Mouse (Mus musculus) 416B (cell line): ENCODE measurements around the gene Sv2a.

Source experiments
- DNase-seq: peaks from one replicate; pipeline ENCODE4 v3.0.0; 2011; ENCODE audit warnings: low read depth

Sv2a gene

DNA sequence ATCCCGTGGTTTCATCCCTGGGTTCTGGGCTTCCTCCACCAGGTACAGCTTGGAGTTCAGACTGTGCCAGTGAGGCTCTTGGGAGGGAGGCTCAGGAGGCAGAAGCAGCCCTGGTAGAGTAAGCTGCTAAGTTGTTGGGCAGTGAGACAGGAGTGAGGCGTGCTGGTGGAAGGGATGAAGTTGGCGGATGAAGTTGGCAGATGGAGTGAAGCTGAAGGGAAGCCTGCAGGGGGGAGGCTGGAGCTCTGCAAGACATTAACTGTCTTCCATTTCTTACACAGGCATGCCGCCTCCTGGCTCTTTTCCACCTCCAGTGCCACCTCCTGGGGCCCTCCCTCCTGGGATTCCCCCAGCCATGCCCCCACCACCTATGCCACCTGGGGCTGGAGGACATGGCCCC lies 6.9 kb upstream of the Sv2a start:
- DNase-seq, result peak; percentile 28

DNA sequence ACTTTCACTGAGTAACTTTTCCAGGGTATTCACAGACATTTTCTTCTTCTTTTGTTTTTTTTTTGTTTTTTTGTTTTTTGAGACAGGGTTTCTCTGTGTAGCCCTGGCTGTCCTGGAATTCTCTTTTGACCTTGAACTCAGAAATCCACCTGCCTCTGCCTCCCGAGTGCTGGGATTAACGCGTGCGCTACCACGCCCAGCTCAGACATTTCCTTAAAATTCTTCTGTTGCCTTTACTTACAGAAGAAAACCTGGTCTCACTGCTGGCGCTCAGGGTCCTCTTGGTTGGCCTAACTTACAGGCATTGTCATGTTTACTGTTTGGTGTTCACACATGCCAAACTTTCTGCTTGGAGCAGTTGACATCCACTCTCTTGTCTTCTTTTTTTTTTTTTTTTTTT lies 5.7 kb upstream of the Sv2a start:
- DNase-seq, result no peak

DNA sequence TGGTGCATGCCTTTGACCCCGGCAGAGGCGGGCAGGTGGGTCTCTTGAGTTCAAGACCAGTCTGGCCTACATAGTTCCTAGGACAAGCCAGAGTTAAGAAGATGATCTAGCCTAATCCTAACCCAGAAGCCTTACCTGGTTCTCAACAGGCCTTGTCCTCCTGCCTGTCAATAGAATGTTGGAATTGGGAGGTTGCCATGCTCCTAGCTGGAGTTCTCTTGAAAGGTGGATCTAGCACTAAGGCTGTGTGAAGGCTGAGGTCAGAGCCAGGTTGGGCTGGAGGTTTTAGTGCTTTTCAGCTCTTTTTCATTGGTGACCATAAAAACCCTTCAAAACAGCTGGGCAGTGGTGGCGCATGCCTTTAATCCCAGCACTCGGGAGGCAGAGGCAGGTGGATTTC lies 2.5 kb upstream of the Sv2a start:
- DNase-seq, result no peak

DNA sequence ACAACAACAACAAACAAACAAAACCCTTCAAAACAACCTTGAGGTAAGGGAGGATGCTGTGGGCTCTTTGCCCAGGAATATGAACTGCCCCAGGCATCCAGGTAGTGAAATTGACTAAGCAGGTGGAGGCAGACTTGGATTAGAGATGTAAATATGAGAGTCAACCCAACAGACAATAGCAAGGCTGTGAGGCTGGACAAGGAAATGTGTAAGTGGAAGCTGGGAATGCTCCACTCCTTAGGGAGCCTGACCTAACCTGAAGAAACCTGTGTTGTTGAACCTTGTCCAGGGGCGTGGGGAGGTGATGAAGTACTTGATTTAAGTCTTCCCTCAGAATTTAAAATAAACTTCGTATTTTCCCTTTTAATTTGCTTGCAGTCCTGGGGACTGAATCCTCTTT lies 2.0 kb upstream of the Sv2a start:
- no peak for DNase-seq

DNA sequence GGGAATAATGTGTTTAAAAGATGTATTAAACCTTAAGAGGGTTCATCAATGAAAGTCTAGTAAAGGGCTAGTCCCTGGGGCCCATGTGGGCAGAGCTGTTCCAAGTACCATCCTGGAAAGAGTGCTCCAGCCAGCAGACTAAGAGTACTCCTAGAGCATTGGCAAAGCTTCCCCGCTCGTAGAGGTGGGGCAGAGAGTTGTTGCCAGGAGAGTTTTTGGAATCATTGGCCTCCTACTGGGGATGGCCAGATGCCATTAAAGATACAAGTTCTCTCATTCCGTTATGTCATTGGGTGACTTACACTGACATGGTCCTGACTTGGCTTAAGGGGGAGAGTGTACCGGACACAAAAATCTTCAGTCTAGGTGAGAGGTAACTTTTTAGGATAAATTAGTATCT lies 1.4 kb upstream of the Sv2a start:
- no peak for DNase-seq

DNA sequence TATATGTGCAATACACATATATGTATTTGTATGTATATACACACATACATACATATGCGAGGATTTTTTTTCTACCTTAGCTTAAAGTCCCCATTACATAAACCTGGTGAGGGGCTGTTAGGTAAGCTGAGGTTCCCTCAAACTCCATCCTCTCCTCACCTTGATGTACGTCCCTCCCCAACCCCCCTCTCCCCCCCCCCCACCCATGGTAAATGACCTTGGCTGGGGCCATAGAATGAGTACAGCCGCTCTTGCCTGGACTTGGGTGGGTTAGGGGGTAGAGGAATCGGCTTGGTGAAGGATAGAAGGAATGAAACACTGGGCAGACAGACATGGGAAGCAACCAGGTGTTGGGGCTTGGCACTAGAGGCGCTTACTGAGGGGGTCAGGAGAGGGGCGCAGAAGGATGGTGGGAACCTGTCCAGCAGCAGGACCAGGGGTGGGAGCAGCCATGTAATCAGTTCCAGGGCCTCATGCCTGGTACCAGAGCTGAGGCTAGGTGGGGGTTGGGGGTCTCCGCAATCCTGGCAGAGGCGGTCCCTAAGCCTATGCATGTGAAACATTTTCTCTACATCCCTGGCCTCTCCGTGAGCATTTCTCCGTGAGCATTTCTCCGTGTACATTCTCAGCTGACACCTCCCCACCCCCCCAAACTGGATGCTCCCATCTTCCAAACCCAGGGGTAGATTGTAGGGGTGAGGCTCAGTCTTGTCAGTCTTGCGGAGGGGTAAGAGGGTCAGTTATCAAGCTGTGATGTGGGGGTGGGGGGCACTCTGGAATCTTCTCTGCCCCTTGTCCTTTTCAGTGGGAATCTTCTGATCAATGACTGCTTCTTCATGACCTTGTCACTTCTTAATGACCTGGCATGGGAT lies 795 bp downstream of the Sv2a start:
- no peak for DNase-seq

DNA sequence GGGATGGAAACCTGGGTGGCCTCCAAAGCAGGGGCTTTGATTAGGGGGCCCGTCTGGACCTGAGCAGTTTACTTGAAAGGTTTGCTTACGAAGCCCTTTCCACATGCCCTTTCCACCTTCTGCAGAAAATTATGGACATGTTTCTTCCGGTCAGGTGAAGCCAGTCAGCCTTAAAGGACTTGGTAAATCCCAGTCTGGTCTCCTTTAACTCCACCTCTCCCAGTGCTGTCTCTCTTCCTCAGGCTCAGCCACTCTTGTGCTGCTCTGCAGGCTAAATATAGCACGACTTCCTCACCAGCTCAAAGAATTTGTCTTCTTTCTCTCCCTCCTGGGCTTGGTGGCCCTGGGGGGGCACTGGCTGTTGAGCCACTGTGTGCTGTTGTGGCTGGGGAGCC lies 1.4 kb downstream of the Sv2a start:
- no peak for DNase-seq

DNA sequence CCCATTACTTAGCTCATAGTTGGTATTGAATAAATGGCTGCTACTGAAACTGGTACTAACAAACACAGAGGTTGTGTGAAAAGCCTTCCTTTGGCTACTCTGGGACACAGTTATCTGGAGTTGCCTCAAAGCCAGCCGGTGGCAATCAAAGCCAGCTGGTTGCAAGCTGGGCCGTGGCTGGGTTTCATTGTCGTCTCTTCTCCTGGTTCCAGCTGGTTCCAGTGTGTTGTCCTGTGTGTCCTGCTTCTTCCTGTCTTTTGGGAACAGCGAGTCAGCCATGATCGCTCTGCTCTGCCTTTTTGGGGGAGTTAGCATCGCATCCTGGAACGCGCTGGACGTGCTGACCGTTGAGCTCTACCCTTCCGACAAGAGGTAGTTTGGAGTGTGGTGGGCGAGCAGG lies 12.0 kb downstream of the Sv2a start:
- no peak for DNase-seq

DNA sequence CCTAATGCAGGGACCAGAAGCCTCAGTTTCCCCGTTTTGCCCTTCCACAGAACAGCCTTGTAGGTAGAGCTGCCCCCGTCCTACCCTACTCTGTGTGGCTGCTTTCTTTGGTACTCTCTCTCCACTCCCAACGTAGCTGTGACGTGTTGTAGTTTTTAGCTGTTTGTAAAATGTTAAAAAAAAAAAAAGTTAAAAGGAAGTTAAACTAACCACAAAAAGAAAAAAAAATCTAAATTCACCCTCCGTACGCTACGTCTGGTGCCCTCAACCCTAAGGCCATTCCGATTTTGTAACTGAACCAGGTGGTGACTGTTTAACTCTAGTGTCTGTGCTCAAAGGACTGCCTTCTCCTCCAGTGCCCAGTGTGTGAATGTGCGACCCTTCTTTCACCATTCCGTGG lies 14.0 kb downstream of the Sv2a start:
- DNase-seq, result no peak

DNA sequence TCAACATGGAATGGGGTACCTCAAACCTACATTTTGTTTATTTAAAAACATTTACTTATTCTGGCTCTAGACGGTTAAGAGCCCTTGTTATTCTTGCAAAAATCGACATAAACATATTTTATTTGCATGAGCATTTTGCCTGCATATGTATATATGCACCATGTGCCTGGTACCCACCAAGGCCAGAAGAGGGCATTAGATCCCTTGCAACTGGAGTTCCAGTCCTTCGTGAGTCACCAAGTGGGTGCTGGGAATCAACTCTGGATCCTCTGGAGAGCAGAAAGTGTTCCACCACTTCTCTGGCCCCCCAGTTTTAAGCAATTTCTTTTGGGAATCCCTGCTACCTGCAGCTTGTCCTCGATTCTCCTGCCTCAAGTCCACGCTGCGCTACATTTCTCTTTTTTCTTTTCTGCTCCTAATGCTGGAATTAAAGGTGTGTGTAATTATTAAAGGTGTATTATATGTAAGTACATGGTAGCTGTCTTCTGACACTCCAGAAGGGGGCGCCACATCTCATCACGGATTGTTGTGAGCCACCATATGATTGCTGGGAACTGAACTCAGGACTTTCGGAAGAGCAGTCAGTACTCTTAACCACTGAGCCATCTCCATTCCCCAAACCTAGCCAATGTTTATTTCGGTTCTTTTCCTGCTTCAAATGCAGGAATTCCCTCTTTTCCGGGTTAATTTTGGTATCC lies 14.8 kb downstream of the Sv2a start:
- no peak for DNase-seq

DNA sequence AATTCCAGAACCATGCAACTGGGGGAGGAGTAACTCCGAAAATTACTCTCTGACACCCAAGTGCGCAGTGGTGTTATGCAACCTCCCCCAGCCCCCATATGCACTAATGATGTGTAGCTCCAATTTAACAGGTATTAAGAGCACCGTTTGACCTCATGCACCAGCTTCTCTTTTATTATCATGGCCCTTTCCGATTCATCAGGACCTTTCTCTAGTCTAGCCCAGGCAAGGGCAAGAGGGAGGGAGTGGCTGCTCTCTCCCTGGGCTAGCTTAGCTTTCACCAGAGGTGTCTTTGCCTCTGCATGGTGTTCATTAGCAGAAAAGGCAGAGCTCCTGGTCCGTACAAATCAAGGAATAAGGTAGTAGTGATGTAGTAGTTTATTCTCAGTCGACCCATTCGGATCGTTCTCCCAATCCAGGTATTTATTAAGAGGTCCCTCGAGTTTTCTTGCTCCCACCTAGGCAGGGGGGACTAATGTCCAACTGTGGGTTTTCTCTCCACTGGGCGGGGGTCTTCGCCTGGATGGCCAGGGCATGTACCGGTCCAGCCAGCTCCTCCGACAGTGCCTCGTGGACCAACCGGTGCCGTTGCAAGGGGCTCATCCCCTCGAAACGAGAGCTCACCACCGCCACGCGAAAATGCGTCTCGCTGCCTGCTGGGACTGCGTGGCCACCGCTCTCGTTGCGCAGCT lies 15.6 kb downstream of the Sv2a start:
- no peak for DNase-seq

DNA sequence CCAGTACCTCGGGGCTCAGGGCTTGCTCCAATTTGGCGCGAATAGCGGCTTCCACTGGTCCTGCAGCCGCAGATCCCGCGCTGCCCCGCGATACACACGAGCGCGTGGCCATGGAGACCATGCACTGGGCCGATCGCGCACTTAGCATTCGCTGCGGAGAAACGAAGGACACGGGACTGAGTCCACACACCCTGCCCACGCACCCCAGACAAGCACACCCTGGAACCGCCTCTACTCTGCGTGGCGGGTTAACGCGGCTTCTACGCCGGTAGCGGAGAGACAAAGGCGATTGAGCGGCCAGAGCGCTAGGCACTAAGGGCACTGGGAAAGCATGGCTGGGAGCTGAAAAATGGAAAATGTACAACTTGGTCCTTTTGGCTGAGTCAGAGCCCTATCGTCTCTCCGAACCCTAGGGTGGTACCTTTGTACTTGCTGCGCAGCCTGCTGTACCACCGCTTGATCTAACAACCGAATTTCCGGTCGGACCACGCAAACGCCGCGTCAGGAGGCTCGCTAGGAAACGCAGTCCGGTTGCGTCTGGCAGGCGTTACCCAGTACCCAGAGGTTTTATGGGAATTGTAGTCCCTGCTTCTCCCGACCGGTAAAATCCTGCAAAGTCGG lies 16.3 kb downstream of the Sv2a start:
- peak; percentile 95 for DNase-seq

DNA sequence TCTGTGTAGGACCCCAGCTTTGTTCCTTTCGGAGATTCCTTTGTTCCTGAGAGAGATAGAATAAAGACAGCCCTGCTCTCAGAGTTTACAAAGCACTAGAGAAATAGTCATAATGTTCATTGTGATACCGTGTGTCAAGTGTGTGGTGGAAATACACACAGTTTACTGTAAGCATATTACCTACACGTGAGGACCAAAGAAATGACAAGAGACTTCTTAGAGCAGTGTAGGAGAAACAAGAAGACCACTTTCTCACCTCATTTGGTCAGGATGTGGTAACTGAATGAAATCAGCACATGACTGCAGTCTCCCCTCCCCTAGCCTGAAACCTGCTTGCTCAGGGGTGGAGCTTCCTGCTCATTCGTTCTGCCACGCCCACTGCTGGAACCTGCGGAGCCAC lies 17.2 kb downstream of the Sv2a start:
- DNase-seq, result peak; percentile 92

DNA sequence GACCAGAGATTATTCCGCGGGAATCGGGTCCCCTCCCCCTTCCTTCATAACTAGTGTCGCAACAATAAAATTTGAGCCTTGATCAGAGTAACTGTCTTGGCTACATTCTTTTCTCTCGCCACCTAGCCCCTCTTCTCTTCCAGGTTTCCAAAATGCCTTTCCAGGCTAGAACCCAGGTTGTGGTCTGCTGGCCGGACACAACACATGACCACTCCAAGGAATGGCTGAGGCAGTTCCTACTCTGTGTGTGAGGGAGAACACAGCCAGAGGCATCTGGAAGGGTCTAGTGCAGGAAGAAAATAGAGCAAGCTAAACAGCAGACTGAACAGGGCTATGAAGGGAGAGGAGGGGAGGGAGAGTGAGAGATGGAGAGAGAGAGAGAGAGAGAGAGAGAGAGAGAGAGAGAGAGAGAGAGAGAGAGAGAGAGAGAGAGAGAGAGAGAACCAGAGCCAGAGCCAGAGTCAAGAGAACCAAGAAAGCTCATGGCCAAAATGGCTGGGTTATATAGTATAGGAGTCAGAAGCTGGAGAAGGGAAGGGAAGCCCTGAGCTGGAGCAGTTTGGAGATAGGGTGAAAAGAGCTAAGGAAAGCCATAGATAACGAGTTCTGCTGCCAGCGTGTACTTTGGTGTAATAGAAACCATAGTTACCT lies 17.8 kb downstream of the Sv2a start:
- DNase-seq, result peak; percentile 33

DNA sequence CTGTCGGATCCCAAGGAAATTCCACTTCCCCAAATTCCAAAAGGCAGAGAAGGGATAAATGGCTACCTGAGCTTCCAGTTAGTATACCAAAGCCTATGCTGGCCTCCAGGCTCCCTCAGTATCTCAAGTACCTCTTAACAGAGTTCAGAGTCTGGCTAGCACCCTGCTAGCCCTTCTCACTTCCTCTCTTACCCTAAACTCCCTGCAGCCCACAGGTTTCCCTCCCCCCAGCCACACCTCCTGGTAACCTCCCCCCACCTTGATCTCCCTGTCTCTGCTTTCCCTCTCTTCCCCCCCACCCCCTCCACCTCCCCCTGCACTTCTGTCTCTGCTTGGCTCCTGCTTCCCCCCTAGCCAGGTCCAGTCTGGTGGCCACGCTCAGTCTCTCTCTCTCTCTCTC lies 18.8 kb downstream of the Sv2a start:
- peak; percentile 18 for DNase-seq

DNA sequence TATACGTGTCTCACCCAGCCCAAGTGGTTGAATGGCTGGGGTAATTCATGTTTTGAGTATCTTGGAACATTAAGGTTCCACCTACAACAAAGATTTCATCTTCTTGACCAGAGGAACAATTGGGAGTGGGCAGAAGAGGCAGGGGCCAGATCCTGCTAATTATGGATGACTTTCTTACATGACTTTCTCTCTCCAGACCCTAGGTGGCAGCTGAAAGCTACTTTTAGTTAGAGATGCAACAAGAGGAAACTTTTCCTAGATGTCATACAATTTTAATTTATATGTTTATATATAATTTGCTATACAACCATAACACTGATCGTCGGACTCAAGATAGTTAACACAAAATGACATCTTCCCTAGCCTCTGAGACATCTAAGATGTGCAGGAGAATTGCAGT lies 26.9 kb downstream of the Sv2a start:
- peak; percentile 32 for DNase-seq

DNA sequence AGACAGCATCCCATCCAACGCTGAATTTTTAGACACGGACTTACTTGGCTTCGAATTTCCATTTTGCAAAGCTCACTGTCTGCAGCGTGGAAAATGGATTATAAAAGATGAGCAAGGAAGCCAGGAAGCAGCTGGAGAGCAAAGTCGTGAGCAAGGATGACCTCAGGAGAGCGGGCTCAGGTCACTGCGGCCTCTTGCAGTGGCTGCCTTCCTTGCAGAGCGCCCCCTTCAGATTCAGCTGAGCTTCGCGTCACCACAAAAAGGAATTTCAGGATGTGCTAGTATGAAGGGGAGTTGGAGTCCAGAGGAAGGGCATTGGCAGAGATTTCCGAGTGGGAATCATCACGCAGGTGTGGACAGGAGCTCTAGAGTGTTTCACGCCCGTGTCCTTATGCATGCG lies 28.3 kb downstream of the Sv2a start:
- DNase-seq, result no peak

DNA sequence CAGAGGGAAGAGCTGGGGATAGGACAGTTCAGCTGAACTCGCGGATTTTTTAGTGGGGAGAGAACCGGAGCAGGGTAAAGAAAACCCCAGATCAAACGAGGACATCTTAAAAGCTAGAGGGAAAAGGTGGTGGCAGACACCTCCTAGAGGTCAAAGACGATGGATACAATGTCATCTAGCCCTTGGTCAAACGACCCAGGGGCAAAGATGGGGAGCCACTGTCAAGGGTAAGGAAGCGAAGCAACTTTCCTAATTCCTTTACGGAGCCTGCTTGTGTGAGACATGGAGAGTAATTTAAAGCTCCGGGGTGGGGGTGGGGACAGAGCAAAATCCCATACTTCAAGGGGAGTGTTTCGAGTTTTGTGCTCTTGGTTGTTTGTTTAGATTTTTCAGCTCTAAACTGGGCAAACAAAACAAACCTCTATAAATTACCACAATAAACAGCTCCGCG lies 38.3 kb downstream of the Sv2a start:
- peak; percentile 83 for DNase-seq

DNA sequence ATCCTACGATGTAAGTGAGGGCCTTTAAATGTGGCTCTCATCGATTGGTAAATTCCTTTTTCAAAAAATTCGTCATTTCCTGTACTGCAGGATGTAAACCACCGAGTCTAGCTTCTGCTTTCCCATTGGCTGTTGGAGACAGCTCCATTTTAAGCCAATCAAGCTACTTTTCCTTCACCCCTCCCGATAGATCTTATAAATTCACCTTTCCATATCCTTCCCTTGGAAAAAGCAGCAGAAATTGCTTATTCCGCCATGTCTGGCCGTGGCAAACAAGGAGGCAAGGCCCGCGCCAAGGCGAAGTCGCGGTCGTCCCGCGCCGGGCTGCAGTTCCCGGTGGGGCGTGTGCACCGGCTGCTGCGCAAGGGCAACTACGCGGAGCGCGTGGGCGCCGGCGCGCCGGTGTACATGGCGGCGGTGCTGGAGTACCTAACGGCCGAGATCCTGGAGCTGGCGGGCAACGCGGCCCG lies 38.7 kb downstream of the Sv2a start, which contains the start of the genes Bola1 and Hist2h2ab:
Gene Bola1 (minus strand): TSS at position 49 of the 470 bp plus-strand sequence.
Gene Hist2h2ab (plus strand): TSS at position 205 of the 470 bp plus-strand sequence.
- peak; percentile 99 for DNase-seq

DNA sequence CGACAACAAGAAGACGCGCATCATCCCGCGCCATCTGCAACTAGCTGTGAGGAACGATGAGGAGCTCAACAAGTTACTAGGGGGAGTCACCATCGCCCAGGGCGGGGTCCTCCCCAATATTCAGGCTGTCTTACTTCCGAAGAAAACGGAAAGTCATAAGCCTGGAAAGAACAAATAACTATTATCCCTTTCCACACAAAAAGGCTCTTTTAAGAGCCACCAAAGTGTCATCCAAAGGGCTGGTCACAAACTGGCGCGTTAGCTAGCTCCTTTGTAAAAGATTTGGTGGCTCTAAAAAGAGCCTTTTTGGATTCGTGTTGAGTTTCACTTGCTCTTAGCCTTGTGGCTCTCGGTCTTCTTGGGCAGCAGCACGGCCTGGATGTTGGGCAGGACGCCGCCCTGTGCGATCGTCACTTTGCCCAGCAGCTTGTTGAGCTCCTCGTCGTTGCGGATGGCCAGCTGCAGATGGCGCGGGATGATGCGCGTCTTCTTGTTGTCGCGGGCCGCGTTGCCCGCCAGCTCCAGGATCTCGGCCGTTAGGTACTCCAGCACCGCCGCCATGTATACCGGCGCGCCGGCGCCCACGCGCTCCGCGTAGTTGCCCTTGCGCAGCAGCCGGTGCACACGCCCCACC lies 39.3 kb downstream of the Sv2a start:
- peak; percentile 87 for DNase-seq
